9 mouse cellular contexts compared by ENCODE assay signal in genomic region chr15:101260387-101260786, GRCm38 (mm10). TPM values are rescaled to one million over a fixed set of nuclear protein-coding genes. Genes with fewer than 3 reads are reported as not detected.
DNase-seq lines count a peak whose midpoint lies in the region; ATAC-seq and TF ChIP-seq lines count a peak whose summit lies in the region.
"Had no signal": no experiment of that assay in that cellular context is flagged by ENCODE, and none has a peak within 500 bp of the region (broad histone marks: within the 10 kb centered on the region; RNA-seq: fewer than 3 reads in every experiment).

No protein-coding gene starts in this region.

- 12% methylated on average over 10 of the region's 10 CpGs for WGBS in cerebellum, adult 2 months
- WGBS in intestine, embryonic 16.5 days = 40% methylated on average over 10 of the region's 10 CpGs
- WGBS in lung, postnatal 0 days = 29% methylated on average over 10 of the region's 10 CpGs

- intact Hi-C loops in left cerebral cortex, postnatal 14 days (cut with DNase I) = no loop called here
- intact Hi-C loops in left cerebral cortex, postnatal 25 days (cut with DNase I) = no loop called here

- H3K36me3 ChIP-seq in intestine, embryonic 16.5 days (ENCODE audit: control insufficient read depth, insufficient read depth, low read length) = no peaks in the 10 kb centered on the region
- no peaks in the 10 kb centered on the region for H3K36me3 ChIP-seq in lung, postnatal 0 days (ENCODE audit: insufficient read depth, low read length)
- H3K36me3 ChIP-seq: liver, embryonic 15.5 days had no signal

- no peak for TF ChIP-seq CTCF in cerebellum, adult 2 months (IDR thresholded peaks at IDR 0.05; ENCODE audit: borderline replicate concordance, insufficient read depth, low read depth, low read length)
- TF ChIP-seq CTCF in lung, postnatal 0 days (IDR thresholded peaks at IDR 0.05) = peak; percentile 12; the same call in 1 of the 2 replicates

- no peak for TF ChIP-seq POLR2A in cerebellum, adult 2 months (IDR thresholded peaks at IDR 0.05; ENCODE audit: borderline replicate concordance, insufficient read depth, low read length)

- no peaks in the 10 kb centered on the region for H3K9me3 ChIP-seq in intestine, embryonic 16.5 days (ENCODE audit: control insufficient read depth, low read length)
- no peaks in the 10 kb centered on the region for H3K9me3 ChIP-seq in lung, postnatal 0 days (ENCODE audit: low read length)
- H3K9me3 ChIP-seq: liver, embryonic 15.5 days had no signal

- H3K9ac ChIP-seq in intestine, embryonic 16.5 days (ENCODE audit: low read depth, low read length) = peak overlapping the region; percentile 22; the same call in 1 of the 2 replicates
- no peak overlapping the region for H3K9ac ChIP-seq in lung, postnatal 0 days (replicated peaks; ENCODE audit: low read depth)
- H3K9ac ChIP-seq: liver, embryonic 15.5 days had no signal

- 0 out of 2 replicates have a peak overlapping the region, but pooled peaks have one; percentile 5 for H3K4me2 ChIP-seq in intestine, embryonic 16.5 days (ENCODE audit: low read depth, low read length)
- no peak overlapping the region; the same call in 1 of the 2 replicates for H3K4me2 ChIP-seq in lung, postnatal 0 days (replicated peaks; ENCODE audit: low read depth, low read length)

- no peak overlapping the region for H3K27ac ChIP-seq in cerebellum, adult 2 months (ENCODE audit: insufficient read depth, low read length)
- H3K27ac ChIP-seq in intestine, embryonic 16.5 days (ENCODE audit: low read length) = peak overlapping the region; percentile 91
- H3K27ac ChIP-seq in lung, postnatal 0 days (ENCODE audit: low read length) = peak overlapping the region; percentile 71; the same call in 1 of the 2 replicates

- ATAC-seq in intestine, embryonic 16.5 days = peak; percentile 38; the same call in 1 of the 2 replicates
- peak; percentile 67 for ATAC-seq in lung, postnatal 0 days

- peaks cover 23% of the 10 kb centered on the region for H3K4me1 ChIP-seq in cerebellum, adult 2 months (ENCODE audit: control insufficient read depth, insufficient read depth, low read length)
- H3K4me1 ChIP-seq in intestine, embryonic 16.5 days (ENCODE audit: control insufficient read depth, insufficient read depth, low read length) = peaks cover 30% of the 10 kb centered on the region
- peaks cover 12% of the 10 kb centered on the region for H3K4me1 ChIP-seq in lung, postnatal 0 days (ENCODE audit: insufficient read depth, low read depth, low read length)

- TF ChIP-seq EP300 in lung, postnatal 0 days (IDR thresholded peaks at IDR 0.05) = no peak

- H3K4me3 ChIP-seq in cerebellum, adult 2 months (replicated peaks; ENCODE audit: insufficient read depth, low read depth, low read length) = no peak overlapping the region
- no peak overlapping the region for H3K4me3 ChIP-seq in intestine, embryonic 16.5 days (ENCODE audit: low read length)
- H3K4me3 ChIP-seq in lung, postnatal 0 days (ENCODE audit: low read depth, low read length) = no peak overlapping the region
- H3K4me3 ChIP-seq: liver, embryonic 15.5 days had no signal

- DNase-seq in cerebellum, adult 2 months = peak; percentile 66 to 80
- DNase-seq in cerebellum, postnatal 14 days = no peak
- DNase-seq in gastrocnemius, adult 8-10 months (ENCODE audit: low spot score in 2 of 2) = peak; percentile 92 to 97
- peak; percentile 86 for DNase-seq in lung, postnatal 0 days (ENCODE audit: low spot score)
- DNase-seq in left cerebral cortex, postnatal 14 days (ENCODE audit: low spot score in 2 of 2) = no peak
- no peak for DNase-seq in left cerebral cortex, postnatal 25 days (ENCODE audit: low spot score in 2 of 2)
- no peak for DNase-seq in left cerebral cortex, adult 9 months (ENCODE audit: low spot score in 2 of 2)

- no peaks in the 10 kb centered on the region for H3K27me3 ChIP-seq in cerebellum, adult 2 months (ENCODE audit: control insufficient read depth, insufficient read depth, low read length)
- no peaks in the 10 kb centered on the region for H3K27me3 ChIP-seq in intestine, embryonic 16.5 days (replicated peaks; ENCODE audit: control insufficient read depth, insufficient read depth, low read length)
- H3K27me3 ChIP-seq in lung, postnatal 0 days (replicated peaks; ENCODE audit: insufficient read depth, low read length) = no peaks in the 10 kb centered on the region

RNA-seq across cellular contexts. Expression of gene Nr4a1, which starts 6.3 kb away (rescaled TPM):
- 13.1 and 16.4 TPM in 2 replicates for polyA plus RNA-seq in cerebellum, adult 2 months (2012; rRNA removed)
- total RNA-seq in gastrocnemius, adult 8-10 months (2022) = 100 to 1,000 TPM; 114 to 232 (median 117) TPM
- 8.6 and 10.0 TPM in 2 replicates for polyA plus RNA-seq in intestine, embryonic 16.5 days (2015; fragmentation: Nextera tagmentation; extraction: Ambion mirVana)
- 7.8 and 11.8 TPM in 2 replicates for polyA plus RNA-seq in lung, postnatal 0 days (2015; fragmentation: Nextera tagmentation; extraction: Ambion mirVana)
- total RNA-seq in left cerebral cortex, postnatal 14 days (2021) = 10 to 100 TPM; 65.6 to 78.4 TPM
- total RNA-seq in left cerebral cortex, postnatal 25 days (2021) = 100 to 1,000 TPM; 111 to 133 TPM

RNA-seq across cellular contexts. Expression of gene Atg101, which starts 23.7 kb away (rescaled TPM):
- 46.8 and 49.6 TPM in 2 replicates for polyA plus RNA-seq in cerebellum, adult 2 months (2012; rRNA removed)
- total RNA-seq in gastrocnemius, adult 8-10 months (2022) = 10 to 100 TPM; 28.6 to 35.4 (median 31.8) TPM
- 58.3 and 67.1 TPM in 2 replicates for polyA plus RNA-seq in intestine, embryonic 16.5 days (2015; fragmentation: Nextera tagmentation; extraction: Ambion mirVana)
- 73.1 and 74.2 TPM in 2 replicates for polyA plus RNA-seq in lung, postnatal 0 days (2015; fragmentation: Nextera tagmentation; extraction: Ambion mirVana)
- 10 to 100 TPM; 38.5 to 43.2 TPM for total RNA-seq in left cerebral cortex, postnatal 14 days (2021)
- 10 to 100 TPM; 40.3 to 43.6 TPM for total RNA-seq in left cerebral cortex, postnatal 25 days (2021)

RNA-seq across cellular contexts. Expression of gene 6030408B16Rik, which starts 32.6 kb away (rescaled TPM):
- polyA plus RNA-seq in cerebellum, adult 2 months (2012; rRNA removed) = 0.15 and 0.27 TPM in 2 replicates
- total RNA-seq in gastrocnemius, adult 8-10 months (2022) = not detected
- polyA plus RNA-seq in intestine, embryonic 16.5 days (2015; fragmentation: Nextera tagmentation; extraction: Ambion mirVana) = 3.6 and 4.4 TPM in 2 replicates
- 74.9 and 82.4 TPM in 2 replicates for polyA plus RNA-seq in lung, postnatal 0 days (2015; fragmentation: Nextera tagmentation; extraction: Ambion mirVana)
- under 1 TPM; 0.24 to 0.49 TPM for total RNA-seq in left cerebral cortex, postnatal 14 days (2021)
- not detected for total RNA-seq in left cerebral cortex, postnatal 25 days (2021)

RNA-seq across cellular contexts. Expression of gene Grasp, which starts 36.4 kb away (rescaled TPM):
- polyA plus RNA-seq in cerebellum, adult 2 months (2012; rRNA removed) = 5.0 and 5.3 TPM in 2 replicates
- 1 to 10 TPM; 3.0 to 5.4 (median 4.4) TPM for total RNA-seq in gastrocnemius, adult 8-10 months (2022)
- polyA plus RNA-seq in intestine, embryonic 16.5 days (2015; fragmentation: Nextera tagmentation; extraction: Ambion mirVana) = 2.3 and 2.8 TPM in 2 replicates
- polyA plus RNA-seq in lung, postnatal 0 days (2015; fragmentation: Nextera tagmentation; extraction: Ambion mirVana) = 8.2 and 8.6 TPM in 2 replicates
- total RNA-seq in left cerebral cortex, postnatal 14 days (2021) = 10 to 100 TPM; 58.2 to 67.1 TPM
- total RNA-seq in left cerebral cortex, postnatal 25 days (2021) = 10 to 100 TPM; 84.2 to 95.8 TPM

Comparison
In these comparisons a context has a peak if more than half of its experiments do, and no peak if none do; other contexts are left out.
1. DNase-seq: peak in cerebellum, adult 2 months (2 of 2), gastrocnemius, adult 8-10 months (2 of 2) and lung, postnatal 0 days (single experiment); none in cerebellum, postnatal 14 days (0 of 2), left cerebral cortex, postnatal 14 days (0 of 2), left cerebral cortex, postnatal 25 days (0 of 2) and left cerebral cortex, adult 9 months (0 of 2).